Mouse (Mus musculus) small intestine, adult 2 months (tissue): ENCODE measurements at regions not wholly inside any gene's neighbourhood (a gene's known extent, or its start where the extent isn't known, plus 50 kb on each side); places are given as distances from the start of the nearest gene placed in this dataset.

ENCODE experiments used
- CTCF ChIP-seq: fragments of 200-500 bp; IDR thresholded peaks from 2 replicates; pipeline ENCODE4 v1.5.1; 2012; ENCODE audit warnings: low read depth, mild to moderate bottlenecking, control low read depth, inconsistent platforms, low read length, moderate library complexity, mixed read lengths; ENCODE audit not compliant: insufficient replicate concordance, insufficient read length; ENCODE audit errors: extremely low read depth
- POLR2A ChIP-seq: fragments of 200-500 bp; IDR thresholded peaks from 2 replicates; pipeline ENCODE4 v1.6.1; 2012; ENCODE audit warnings: low read depth, mild to moderate bottlenecking, control low read depth, inconsistent platforms, low read length, moderate library complexity

DNA sequence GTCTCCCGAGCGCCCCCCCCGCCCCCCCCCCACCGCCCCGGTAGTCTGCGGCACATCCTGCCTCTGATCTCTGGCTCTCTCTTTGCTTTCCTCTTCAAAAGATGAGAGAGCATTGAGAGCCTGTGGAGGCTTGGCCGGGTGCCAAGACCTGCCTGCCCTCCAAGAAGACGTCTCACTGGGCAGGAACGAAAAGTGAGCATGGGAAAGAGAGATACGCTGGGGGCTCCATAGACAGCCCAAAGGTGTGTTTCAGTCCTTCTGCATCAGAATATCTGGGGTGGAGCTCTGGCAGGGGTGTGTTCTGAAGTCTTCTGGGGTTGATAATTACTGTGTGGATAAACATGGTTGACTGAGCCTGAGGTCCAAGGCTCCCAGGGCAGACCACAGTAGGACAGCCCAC, 126.7 kb downstream of the Mrm1 start:
- no peak for TF ChIP-seq POLR2A
- TF ChIP-seq CTCF = no peak
